ENCODE assay signal across 22 mouse cellular contexts in genomic region chr4:100136046-100136445, GRCm38 (mm10).
"Had no signal": no experiment of that assay in that cellular context is flagged by ENCODE, and none has a peak within 500 bp of the region (broad histone marks: within the 10 kb centered on the region; RNA-seq: fewer than 3 reads in every experiment).

No protein-coding gene starts in this region.

- H3K9ac ChIP-seq: forebrain, postnatal 0 days; heart, embryonic 13.5 days; heart, embryonic 15.5 days; hindbrain, embryonic 13.5 days; hindbrain, embryonic 15.5 days; kidney, embryonic 15.5 days; limb, embryonic 13.5 days; limb, embryonic 15.5 days; liver, embryonic 12.5 days; liver, embryonic 14.5 days had no signal

- H3K27ac ChIP-seq: heart, embryonic 13.5 days; heart, embryonic 15.5 days; hindbrain, embryonic 13.5 days; hindbrain, embryonic 15.5 days; hindbrain, postnatal 0 days; kidney, embryonic 15.5 days; kidney, postnatal 0 days; liver, embryonic 12.5 days; liver, embryonic 14.5 days had no signal

- H3K4me1 ChIP-seq: hindbrain, embryonic 13.5 days; hindbrain, embryonic 15.5 days; liver, embryonic 12.5 days had no signal

- DNase-seq: forebrain, postnatal 0 days; gastrocnemius, postnatal 14 days; gastrocnemius, postnatal 36 days; heart, adult 18-20 months; heart, postnatal 14 days; heart, postnatal 36 days; kidney, adult 18-20 months; kidney, postnatal 14 days; layer of hippocampus, adult 9-11 months; layer of hippocampus, postnatal 36 days; left cerebral cortex, postnatal 4 days had no signal

- H3K4me3 ChIP-seq: heart, embryonic 13.5 days; heart, embryonic 15.5 days; hindbrain, embryonic 13.5 days; hindbrain, embryonic 15.5 days; kidney, embryonic 15.5 days; limb, embryonic 13.5 days; limb, embryonic 15.5 days; liver, embryonic 12.5 days had no signal

- H3K27me3 ChIP-seq: heart, embryonic 13.5 days; heart, embryonic 15.5 days; hindbrain, embryonic 13.5 days; hindbrain, embryonic 15.5 days; kidney, embryonic 15.5 days; liver, embryonic 12.5 days had no signal

- H3K36me3 ChIP-seq: heart, embryonic 15.5 days; hindbrain, embryonic 13.5 days; hindbrain, embryonic 15.5 days; kidney, embryonic 15.5 days; limb, embryonic 13.5 days; limb, embryonic 15.5 days; liver, embryonic 12.5 days had no signal
